Mouse (Mus musculus) ovary, postnatal 14 days (tissue): ENCODE measurements around the gene Gpr161.
"Not testable (repeated sequence)": the region's sequence is repeated elsewhere in the genome, so short reads cannot be mapped to it uniquely, and the experiment has no call there.

ENCODE experiments used
- DNase-seq: peaks from one replicate; pipeline ENCODE4 v3.0.0; 2022; ENCODE audit warnings: low spot score

Gpr161 gene

GRCm38 (mm10) chr1:165316361-165316760, 20.8 kb downstream of the Gpr161 start:
- no peak for DNase-seq

- peak; percentile 78 for DNase-seq
Measured at GRCm38 (mm10) chr1:165320141-165320934, 24.7 kb downstream of the Gpr161 start.

DNA sequence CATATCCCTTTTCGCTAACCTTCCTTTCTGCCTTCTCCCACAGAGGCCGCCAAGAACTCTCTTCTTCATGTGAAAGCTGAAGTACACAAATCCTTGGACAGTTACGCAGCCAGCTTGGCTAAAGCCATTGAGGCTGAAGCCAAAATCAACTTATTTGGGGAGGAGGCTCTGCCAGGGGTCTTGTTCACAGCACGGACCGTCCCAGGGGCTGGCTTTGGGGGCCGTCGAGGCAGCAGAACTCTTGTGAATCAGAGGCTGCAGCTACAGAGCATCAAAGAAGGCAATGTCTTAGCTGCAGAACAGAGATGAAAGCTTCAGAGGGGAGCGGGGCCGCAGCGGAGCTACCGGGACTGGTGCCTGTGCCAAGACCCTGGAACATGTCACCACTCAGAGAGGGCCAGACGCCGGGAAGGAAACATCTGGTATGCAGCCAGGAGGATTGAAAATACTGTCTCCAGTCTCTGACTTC, 25.8 kb downstream of the Gpr161 start:
- peak; percentile 27 for DNase-seq

GRCm38 (mm10) chr1:165321891-165322290, 26.3 kb downstream of the Gpr161 start:
- DNase-seq = no peak

DNA sequence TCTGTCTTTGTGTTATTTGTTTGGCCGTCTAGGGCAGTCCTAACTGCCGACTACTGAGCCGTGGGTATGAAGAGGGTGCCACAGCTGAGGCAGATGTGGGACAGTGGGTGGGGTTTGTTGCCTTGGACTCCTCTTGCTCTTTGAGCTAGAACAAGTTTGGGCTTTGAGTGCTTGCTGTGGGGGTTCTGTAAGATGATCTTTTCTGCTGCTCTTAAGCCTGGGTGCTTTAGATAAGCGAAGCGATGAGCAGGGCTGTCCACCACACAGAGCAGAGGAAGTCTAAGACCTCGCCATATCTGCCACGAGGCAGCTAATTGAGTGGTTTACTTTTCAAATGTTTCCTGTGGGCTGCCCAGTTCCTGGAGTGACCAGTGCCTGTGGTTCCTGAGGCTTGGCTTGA, 27.3 kb downstream of the Gpr161 start:
- no peak for DNase-seq

DNA sequence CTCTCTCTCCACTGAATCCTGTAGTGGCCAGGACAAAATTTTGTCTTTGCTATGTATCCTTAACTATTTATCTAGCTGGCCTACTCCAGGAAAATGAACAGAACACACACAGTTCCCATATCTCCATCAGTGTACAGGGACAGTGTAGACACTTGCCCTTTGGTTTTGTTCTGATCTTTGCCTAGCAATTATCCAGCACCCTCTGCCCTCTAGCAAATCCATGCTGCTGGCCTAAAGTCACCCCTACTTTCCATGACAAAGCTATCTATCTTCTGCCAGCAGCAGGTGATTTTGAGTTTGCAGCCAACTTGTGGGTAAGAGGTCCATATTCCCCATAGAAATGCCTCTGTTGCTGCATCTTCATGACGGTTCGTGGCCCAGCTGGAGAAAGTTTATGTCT, 31.8 kb downstream of the Gpr161 start:
- DNase-seq = no peak

DNA sequence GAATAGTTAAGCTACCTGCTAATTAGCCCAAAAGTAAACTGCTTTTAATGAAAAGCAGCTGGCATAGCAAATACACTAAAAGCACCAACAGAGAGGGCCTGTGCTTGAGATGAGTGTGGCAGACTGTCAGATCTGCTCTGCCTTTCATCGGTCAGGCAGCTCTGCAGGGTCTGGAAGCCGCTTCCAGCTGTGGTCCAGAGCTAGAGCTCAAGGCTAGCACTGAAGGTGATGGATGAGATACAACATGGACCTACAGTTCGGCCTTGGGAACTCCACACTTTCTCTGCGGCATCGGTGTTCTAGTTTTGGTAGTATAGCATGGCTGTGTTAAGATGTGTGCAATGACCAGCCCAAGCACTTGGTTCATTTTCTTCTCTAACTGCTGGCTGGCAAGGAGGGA, 32.2 kb downstream of the Gpr161 start:
- no peak for DNase-seq

- not testable (repeated sequence) for DNase-seq
Measured at GRCm38 (mm10) chr1:165328384-165329289, 33.0 kb downstream of the Gpr161 start.

DNA sequence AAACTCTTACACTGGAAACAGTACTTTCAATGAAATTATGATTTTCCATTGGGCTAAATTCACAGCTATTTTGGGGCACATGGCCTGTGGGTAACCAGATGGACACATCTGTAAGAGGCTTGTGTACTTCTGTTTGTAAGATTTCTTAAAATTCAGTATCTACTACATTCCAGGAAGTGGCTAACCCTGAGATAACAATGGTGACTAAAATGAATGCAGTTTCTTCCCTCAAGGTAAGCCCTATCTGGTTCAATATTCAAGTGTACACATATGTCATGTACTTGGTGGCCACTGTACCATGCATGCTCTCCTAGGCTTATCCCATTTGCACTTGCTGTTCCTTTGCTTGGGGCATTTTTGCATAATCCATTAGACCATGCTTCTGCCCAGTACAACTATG, 35.3 kb downstream of the Gpr161 start:
- no peak for DNase-seq

DNA sequence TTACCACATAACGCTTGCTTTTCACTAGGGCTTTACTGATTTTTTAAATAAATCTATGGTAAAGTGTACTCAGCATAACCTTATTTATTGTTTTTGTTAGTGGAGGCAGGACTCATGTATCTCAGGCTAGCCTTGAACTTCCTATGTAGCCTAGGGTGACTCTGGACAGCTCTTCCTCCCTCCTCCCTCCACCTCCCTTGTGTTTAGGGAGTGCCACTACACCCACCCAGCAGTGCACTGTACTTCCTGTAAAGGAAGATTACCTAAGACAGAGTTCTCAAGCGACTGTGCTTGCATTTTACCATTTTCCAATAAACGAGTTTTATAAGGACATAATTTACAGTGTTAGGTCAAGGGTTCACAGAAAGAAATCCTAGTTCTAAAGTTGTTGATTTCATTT, 37.2 kb downstream of the Gpr161 start:
- no peak for DNase-seq

GRCm38 (mm10) chr1:165342126-165342525, 46.5 kb downstream of the Gpr161 start:
- DNase-seq = no peak

GRCm38 (mm10) chr1:165344453-165344852, 48.9 kb downstream of the Gpr161 start:
- DNase-seq = no peak

DNA sequence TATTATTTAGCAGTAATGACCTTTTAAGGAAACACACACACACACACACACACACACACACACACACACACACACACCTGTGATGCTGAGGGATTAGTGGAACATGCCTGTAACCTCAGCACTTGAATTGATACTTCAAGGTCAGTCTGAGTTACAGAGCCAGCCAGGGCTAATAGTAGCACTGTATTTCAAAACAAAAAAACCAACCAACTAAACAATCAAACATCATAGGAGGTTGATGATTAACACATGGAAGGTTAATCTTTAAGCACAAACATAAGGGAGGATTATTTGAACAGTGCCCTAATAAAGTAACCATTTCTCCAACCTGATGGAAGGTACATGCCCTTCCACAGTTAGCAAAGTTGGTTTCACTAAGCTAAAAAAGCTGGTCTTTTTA, 53.0 kb downstream of the Gpr161 start:
- DNase-seq = no peak

DNA sequence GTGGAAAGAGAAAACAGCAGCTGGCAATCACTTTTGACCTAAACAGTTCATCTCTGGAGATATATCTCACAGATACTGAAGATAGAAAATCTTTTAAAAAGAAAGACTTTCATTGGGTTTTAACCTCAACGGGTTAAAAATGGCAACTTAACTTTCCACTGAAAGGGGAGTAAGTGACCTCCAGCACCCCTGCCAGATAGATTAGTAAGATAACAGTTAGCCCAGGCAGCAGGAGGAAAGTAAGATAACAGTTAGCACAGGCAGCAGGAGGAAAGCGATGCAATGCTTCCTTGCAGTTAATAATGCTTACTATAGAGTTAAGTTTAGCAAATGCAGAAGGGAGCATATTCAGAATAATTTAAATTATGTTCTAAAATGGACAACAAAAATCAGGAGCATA, 60.8 kb downstream of the Gpr161 start:
- no peak for DNase-seq

GRCm38 (mm10) chr1:165363271-165363670, 67.7 kb downstream of the Gpr161 start:
- DNase-seq = no peak

DNA sequence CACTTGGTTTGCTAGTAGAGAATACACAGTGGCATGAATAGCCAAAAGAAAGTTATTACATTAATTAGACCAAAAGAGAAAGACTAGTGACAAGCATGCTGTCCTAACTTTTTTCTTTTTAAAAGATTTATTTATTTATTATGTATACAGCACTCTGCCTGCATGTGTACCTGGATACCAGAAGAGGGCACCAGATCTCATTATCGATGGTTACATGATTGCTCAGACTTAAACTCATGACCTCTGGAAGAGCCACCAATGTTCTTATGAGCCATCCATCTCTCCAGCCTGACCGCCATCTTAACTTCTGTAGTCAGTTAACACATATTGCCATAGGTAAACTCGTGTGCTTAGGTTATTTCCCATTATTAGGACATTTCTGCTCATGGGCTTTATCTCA, 69.5 kb downstream of the Gpr161 start:
- no peak for DNase-seq

GRCm38 (mm10) chr1:165370990-165371389, 75.4 kb downstream of the Gpr161 start:
- DNase-seq = no peak

- no peak for DNase-seq
Measured at GRCm38 (mm10) chr1:165373839-165374238, 78.2 kb downstream of the Gpr161 start.
